Mouse (Mus musculus) stomach, postnatal 0 days (tissue): ENCODE measurements around the gene Fuk.

ENCODE experiments used
- CTCF ChIP-seq: IDR thresholded peaks from 2 replicates; pipeline ENCODE4 v1.5.1; 2016; ENCODE audit warnings: antibody characterized with exemption, low read depth, mild to moderate bottlenecking, moderate library complexity
- EP300 ChIP-seq: optimal IDR thresholded peaks from 2 replicates; pipeline ENCODE3; 2016; ENCODE audit warnings: antibody characterized with exemption

DNA sequence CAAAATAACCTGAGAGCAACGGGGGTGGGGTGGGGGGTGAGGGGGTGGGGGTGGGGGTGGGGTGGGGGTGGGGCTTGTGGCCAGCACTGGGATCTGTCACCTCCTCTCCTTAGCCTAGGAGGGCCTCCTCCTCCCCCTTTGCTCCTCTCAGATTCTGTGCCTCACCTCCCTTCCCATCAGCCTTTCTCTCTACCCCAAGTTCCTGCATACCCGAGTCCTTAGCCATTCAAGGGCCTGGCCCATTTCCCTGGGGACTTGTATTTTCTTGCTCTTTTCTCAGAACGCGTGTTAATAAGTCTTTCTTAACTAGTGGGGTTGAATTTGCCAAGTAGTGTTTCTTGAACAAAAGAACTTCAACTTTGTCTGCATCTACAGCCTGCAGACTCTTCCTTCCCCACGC is 24.4 kb upstream of the Fuk start:
- TF ChIP-seq CTCF (no peak), EP300 (no peak)
